Mouse (Mus musculus) R1 (cell line): ENCODE measurements at regions not wholly inside any gene's neighbourhood (a gene's known extent, or its start where the extent isn't known, plus 50 kb on each side); places are given as distances from the start of the nearest gene placed in this dataset.

Source experiments
- DNase-seq: peaks from one replicate; pipeline ENCODE4 v3.0.0-alpha.2; 2018; ENCODE audit warnings: low read depth, low spot score

DNA sequence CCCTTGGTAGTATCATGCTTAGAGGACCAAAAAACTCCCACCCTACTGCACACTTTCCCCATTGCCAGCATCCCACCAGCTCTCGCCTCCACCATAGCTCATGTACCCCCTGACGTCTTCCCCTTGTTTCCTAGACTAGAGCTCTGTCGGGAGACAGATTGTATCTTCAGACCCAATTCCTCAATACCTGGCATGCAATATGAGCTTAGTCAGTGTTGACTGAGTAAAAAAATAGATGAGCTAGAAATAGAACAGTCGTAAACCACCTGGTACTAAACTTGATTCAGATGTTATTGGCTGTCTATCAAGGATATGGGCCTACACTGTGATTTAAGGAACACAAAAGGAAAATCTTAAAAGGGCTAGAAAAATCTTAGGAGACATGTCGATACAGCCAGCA, 215.1 kb upstream of the Noct start:
- DNase-seq = no peak

DNA sequence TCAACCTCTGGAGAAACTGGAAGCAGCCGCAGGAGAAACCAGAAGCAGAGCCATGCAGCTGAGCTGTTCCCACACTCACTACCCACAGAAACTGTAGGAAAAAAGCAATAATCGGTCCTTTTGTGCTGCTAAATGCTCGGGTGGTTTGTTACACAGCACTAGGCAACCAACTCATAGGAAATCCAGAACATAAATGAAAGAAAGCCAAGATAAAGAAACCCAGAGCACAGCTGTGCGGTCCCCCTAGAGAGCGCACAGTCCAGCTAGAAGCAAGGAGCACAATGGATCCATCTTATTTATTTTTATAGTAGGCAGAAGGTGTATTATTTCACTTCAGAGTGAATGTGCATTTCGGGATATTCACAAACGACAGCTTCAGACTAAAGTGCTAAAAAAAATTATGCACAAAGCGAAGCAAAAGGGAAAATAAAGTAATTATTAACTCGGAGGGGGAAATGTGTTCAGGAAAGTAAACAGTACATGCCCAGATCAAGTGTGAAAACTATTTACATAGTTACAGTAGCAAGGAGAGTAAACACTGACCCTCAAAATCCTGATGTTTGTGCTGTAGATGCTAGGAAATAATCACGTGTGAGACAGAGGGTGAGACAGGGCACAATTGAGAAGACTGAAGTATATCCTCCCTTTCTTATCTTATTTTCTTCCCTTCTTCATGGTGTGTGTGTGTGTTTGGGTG, 204.4 kb upstream of the Noct start:
- peak; percentile 18 for DNase-seq

DNA sequence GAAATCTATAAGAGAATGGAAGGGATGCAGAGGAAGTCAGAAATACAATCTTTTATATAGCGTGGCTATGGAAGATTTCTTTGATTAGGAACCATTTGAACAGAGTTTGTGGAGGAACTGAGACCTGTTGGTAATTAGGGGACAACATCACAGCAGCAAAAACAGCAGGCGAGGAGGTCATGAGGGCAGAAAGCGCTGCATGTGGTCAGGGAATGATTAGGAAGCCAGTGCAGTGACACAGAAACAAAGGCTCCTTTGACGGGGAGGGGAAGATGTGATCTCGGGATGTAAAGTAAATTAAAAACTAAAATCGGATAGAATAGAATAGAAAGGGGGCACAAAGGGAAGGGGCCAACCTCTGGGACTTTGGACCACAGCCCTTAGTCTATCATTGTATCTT, 199.6 kb upstream of the Noct start:
- no peak for DNase-seq

DNA sequence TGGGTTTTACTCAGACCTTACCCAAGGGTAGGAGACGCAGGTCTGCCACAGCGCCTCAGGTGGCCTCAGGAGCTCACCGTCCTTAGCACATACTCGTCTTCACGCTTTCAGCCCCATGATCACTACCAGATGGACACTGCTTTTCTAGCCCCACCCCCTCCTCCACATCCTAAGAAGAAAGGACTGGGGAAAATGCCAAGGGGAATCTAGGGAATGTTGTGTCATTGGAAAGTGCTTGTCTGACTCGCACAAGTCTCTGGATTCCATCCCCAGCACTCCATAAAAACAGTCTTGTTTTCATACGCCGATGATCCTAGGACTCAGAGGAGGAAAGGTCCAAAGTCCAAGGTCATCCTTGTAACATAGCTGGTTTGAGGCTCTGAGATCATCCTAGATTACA, 192.4 kb upstream of the Noct start:
- no peak for DNase-seq

DNA sequence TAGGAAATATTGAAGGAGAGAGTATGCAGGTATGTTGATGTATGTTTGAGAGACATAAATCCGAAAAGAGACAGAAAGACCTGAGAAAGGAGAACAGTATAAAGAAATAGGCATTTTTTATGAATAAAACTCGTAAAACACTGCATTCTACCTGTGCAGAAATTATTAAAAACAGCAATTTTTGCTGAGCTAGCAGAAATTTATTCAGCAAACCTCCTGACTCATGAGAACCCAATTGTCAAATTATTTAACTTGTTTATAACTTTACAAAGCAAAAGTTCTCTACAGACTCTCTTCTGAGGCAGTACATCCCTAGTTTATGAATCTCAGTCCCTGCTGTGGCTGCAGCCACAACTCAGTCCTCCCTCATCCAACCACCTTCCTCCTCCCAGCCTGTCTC, 191.0 kb upstream of the Noct start:
- no peak for DNase-seq

DNA sequence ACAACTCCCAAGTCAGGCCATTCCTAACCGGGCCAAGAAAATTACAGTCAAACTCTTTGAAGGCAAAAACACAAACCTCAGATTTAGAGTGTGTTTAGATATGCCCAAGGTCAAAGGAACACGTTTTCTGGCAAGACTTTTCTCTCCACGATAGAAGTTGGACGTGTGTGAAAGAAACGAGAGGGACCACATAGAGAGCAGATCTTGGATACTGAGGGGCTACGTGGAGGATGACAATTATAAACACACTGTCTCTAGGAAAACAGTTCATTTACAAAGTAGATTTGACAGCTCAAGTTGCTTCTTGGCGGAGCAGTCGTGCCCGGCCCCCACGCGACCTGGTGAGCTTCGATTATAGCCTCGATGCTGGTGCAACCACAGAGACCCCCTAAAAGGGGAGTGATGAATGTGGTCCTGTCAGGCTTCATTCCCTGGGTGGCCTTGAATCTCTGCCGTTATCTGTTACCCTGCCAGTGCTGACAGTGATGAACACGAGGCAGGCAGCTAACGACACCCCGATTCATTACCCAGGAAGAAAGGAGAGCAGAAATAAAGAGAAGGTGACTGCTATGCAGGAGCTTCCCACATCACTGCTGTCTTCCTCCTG, 187.4 kb upstream of the Noct start:
- DNase-seq = no peak

DNA sequence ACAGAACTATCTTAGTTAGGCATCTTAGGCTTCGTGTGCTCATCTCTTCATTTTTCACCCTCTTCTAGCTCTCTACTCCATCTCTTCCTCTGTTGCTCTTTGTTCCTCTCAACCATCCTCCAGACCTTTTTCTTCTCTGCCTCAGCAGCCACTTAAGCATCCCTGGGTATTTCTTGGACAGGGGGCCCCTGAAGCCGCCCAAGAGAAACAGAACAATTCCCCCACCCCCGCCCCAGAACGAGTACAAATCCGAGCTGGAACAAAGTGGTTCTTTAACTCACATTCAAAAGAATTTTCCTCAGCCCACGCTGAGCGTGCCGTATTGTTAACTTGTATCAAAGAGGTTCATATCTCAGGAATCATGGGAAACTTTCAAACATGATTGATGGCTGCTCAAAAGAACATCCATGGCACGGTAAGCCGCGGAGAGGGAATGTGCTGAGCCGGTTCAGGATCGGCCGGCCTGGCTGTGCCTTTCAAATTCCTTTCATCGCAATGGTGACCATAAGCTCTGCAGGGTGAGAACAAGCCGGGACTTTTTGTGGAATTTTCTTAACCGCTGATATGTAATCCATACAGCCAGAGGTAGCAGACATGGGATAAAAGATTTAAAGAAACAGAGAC, 181.9 kb upstream of the Noct start:
- DNase-seq = no peak

DNA sequence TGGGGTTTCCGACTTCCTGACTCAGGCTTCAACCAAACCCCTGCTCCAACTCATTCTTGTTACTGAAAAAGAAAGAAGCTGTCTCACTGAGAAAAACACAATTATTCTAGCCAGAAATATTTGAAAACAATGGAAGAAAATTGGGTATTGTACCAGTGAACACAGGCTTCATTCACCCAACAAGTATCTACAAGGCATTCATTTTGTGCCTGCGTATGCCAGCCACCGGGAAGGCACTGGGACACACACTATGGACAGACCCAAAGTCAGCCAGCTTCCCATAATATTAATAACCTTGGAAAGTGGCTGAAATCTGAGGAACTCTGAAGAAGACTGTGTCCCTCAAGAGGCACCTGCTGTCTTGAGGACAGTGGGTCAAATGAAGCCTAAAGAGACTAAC, 175.5 kb upstream of the Noct start:
- no peak for DNase-seq

DNA sequence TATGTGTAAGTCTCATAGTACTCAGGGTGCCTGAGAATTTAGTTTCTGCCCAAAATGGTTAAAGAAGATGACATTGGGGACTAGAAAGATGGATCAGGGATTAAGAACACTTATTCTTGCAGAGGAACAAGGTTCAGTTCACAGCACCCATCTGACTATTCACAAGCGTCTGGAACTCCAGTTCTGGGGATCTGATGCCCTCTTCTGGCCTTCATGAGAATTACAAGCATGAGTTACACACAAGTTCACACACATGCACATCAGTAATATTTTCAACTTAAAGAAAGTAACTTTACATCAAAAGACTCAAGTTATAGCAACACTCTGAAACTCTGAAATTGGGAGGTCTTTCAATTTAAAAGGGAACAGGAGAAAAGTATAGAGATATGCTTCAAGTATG, 174.1 kb upstream of the Noct start:
- peak; percentile 52 for DNase-seq

DNA sequence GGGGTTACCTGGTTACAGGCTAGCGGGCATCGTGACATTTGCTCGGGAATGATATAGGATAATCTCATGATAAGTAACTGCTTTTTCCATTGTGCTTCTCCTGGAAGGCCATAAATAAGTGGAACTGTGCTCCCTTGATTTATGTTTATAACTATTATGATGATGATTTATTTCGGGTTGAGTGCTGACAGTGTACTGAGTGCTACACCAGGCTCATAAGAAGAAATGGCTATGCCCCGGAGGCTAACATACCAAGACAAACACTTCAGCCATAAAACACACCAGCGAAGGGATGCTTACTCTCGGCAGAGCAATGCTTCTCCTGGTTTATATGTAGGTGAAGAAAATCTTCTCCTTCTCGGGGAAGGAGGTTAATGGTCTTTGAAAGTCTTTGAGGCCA, 169.2 kb upstream of the Noct start:
- no peak for DNase-seq

DNA sequence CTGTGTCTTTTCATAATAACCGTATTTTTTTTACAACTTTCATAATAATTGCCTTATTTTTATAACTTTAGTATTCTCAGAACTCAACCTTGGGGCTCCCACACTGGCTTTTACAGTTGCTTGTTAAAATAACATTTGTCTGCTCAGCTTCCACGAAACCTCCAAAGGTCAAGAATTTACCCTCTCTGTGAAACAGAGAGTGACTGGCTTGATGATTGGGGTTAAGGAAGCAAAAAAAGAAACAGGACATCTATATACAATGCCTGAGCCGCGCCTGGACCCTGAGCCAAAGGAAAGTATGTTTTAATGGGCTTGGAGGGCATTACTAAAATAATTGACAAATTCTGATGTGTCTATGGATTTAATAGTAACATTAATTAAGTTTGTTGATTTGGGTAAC, 160.0 kb upstream of the Noct start:
- DNase-seq = no peak

DNA sequence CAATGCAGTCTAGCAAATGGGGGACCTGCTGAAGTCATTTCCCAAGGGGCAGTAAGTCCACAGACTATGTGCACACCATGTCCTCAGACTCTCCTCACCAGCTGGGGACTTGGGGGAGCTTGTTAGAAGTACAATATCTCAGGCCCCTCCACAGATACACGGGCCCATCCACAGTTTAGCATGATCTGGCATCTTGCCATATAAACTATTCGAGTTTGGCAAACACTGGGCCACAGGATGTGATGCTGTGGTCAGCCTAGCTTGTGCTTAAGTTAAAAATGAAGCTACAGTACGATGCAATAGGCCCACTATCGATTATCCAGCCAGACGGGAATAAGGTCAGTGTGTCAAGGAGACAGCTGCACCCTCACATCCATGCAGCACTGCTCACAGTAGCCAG, 157.9 kb upstream of the Noct start:
- no peak for DNase-seq

DNA sequence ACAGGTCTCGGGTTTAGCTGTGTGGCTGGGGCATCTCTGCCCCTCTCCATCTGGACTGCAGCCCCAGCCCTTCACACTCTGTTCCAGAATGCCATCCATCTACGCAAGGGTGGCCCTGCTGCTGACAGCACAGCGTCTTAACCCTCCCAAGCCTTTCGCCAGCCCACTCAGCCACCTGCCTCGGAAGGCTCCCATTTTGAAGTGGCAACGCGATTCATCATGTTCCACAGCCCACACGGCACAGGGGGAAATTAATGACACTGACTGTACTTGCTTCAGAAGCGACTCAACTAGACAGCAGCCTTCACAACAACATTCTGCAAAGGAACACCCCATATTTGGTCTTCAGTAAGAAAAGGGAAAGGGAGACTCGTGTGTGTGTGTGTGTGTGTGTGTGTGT, 151.8 kb upstream of the Noct start:
- no peak for DNase-seq

DNA sequence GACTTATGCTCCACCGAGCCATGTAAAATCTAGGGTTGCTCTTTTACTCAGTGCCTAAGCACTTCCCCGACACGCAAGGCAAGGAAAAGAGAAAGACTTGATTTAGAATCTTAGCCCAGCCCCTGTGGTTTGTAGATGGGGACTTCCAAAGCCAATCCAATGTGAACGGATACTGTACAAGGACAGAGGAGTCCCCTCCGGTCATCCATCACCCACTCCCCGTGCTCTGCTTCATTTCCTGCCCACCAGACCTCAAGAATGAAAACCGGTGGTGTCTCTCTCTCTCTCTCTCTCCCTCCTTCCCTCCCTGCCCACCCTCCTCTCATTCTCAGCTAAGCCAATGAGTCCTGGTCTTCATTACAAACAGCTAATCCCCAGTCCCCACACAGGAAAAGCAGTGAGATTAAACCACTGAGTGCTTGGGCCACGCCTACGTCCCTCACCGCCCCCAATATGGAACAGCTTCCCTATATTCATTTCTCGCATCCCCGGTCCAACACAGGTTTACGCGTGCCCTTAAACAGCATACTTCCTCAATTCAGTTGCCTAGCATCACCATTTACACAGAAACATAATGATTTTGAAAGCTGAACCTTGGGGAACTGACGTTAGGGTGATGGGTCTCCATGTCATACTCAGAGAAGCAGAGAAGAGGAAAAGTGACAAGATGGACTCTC, 151.1 kb upstream of the Noct start:
- no peak for DNase-seq

DNA sequence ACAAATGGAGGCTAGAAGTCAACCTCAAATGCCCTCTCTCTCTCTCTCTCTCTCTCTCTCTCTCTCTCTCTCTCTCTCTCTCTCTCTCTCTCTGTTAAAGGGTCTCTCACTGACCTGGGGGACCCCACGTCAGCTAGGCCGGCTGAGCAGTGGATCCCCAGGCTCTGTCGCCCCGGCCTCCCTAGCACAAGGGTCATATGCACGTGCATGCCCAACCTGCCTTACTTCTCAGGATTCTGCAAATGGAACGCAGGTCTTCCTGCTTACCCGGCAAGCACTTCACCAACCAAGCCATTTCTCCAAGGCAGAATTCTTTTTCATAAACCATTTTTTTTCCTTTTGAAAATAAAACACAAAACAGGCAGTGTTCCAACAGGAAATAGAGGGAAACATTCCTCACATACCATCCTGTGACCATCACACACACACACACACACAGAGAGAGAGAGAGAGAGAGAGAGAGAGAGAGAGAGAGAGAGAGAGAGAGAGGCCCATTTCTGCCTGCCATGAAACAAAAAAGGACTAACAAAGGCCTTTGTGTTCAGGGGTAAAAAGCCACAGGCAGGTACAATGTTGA, 150.4 kb upstream of the Noct start:
- DNase-seq = no peak

DNA sequence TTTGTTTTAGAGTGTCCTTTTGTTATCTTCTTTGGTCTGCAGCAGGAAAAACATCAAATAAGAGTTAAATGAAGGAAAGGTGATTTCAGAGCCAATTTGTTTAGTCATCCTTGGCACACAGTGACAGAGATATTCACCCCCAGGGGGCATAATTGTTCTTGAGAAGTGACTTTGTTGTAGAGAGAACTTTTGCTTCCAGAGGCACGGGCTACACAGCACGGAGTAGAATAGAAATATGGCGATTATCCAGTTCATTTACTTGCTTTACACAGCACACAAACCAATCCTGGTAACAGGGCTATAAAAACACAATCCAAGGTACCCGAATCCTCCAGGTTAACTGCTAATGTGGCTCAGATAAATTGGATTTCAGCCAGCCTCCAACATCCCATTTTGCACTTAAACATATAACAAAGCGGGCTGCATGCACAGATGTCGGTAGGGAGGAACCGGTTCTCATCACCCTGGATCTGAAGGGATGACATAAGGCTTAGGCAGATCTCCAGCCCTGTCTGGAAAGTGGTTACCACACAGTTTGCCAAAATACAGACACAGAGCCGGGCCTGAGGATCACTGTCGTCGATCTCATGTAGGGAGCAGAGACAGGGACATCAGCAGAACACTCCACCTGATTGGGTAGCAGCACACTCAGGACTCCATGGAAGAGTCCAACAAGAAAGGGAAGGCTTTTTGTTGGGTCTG, 148.9 kb upstream of the Noct start:
- DNase-seq = no peak

DNA sequence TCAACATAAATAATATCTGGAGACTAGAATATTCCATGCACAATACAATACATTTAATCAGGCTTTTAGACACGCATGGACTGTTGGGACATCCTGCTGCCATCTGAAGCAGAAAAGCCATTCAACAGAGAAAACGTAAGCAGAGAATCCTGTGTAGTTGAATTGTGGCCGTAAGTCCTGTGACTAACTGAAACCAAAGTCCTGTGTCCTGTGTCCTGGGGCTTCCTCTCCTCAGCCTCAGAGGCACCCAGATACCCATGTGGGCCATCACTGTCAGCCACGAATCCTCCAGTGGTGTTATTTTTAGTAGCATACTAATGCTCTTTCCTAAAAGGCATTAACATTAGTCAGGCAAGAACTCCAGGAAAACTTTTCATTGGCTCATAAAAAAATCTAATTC, 145.8 kb upstream of the Noct start:
- DNase-seq = no peak

DNA sequence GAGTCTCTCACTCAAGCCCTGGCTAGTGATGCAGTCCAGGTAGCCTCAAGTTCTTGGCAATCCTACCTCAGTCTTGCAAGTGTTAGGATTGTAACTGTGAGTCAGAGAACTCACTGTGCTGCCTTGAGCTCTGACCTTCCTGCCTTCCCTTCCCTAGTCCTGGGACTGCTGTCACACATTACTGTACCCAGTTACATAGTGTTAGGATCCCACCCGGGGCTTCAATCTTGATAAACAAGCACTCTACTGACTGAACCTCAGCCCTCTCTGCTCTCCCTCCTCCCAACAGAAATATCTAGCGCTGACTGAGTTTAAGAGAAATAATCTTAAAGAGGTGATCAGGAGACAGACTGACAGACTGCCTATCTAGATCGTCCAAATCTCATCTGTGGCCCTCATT, 143.8 kb upstream of the Noct start:
- DNase-seq = no peak

DNA sequence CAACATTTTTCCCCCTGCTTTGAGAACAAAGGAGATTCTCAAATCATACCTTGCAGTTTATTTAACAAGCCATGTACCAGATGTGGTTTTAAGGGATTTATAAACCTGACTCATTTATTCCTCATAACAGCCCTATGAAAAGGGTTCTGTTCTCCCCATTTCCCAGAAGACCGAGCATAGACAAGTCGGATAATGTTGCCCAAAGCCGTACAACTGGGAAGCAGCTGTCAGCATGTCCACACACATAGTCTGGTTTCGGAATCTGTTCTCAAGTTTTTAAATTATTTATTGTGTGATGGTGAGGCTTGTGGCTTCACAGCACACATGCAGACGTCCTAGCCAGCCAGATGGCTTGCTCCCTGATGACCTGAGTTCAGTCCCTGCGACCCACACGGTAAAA, 143.4 kb upstream of the Noct start:
- DNase-seq = no peak

DNA sequence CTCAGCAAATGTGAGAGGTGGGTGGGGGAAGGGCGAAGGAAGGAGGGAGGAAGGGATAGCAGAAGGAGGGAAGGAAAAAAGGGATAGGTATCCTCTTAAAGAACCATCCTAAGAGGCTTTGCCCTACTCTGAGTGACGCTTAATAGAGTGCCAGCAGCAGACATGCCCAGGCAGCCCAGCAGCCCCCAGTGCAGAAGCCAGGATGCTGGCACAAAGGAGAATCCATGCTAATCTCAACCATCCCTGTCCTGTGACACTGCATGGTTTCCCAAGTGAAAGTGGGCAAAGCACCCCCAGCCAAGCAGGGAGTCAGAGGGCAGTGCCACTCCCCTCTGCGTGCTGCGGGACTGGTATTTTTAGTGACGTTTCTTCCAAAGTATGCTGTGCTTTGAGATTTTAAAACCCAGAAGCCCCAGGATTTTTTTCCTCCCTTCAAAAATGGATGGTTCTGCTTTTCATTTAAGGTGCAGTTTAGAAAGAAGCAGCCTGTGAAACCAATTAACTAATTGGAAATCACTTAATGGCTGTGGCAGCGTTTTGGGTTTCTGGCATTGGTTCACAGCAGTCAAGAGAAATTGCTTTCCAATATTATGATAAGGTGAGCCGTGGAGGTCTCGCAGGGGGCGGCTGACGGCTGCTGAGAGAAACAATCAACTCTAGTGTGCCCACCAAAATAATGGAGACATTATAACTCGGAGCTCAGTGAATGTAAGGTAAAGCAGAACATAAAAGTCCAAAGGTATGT, 141.2 kb upstream of the Noct start:
- DNase-seq = no peak

DNA sequence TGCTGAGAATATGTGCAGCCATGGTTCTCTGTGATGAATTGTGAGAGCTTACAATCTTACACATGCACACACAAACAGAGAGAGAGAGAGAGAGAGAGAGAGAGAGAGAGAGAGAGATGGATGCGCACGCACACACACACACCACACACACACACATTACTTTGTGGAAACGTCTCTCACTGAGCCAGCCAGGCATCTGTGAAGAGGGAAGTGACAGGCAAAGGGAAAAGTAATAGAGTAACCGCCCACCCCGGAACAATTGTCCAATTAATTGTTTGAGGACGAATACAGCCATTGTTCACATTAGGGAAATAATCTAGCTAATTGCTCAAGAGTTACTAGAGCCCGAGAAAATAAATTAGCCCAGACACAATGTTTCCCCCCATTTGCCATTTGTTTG, 140.7 kb upstream of the Noct start:
- no peak for DNase-seq
